Mouse (Mus musculus) lung, postnatal 10 days (tissue): ENCODE data around the gene Cwc22.

Source experiments
- DNase-seq: peaks from one replicate; pipeline ENCODE4 v3.0.0; 2021

The Cwc22 gene

GRCm38 (mm10) chr2:77969956-77970355, 23.8 kb upstream of the Cwc22 start:
- no peak for DNase-seq

GRCm38 (mm10) chr2:77962450-77963193, 16.4 kb upstream of the Cwc22 start:
- DNase-seq = no peak

GRCm38 (mm10) chr2:77961256-77961655, 15.1 kb upstream of the Cwc22 start:
- no peak for DNase-seq

GRCm38 (mm10) chr2:77960711-77961110, 14.5 kb upstream of the Cwc22 start:
- no peak for DNase-seq

GRCm38 (mm10) chr2:77959341-77959740, 13.2 kb upstream of the Cwc22 start:
- DNase-seq = no peak

- DNase-seq = no peak
These were observed 5.3 kb upstream of the Cwc22 start for GRCm38 (mm10) chr2:77951415-77951913.

GRCm38 (mm10) chr2:77950111-77950510, 3.9 kb upstream of the Cwc22 start:
- DNase-seq = no peak

- no peak for DNase-seq
These were observed 3.3 kb upstream of the Cwc22 start for GRCm38 (mm10) chr2:77949521-77949920.

GRCm38 (mm10) chr2:77948921-77949320, 2.7 kb upstream of the Cwc22 start:
- DNase-seq = no peak

GRCm38 (mm10) chr2:77948126-77948525, 2.0 kb upstream of the Cwc22 start:
- no peak for DNase-seq

- no peak for DNase-seq
These were observed 1.1 kb upstream of the Cwc22 start for GRCm38 (mm10) chr2:77947161-77947870.

GRCm38 (mm10) chr2:77944860-77945595, 1.1 kb downstream of the Cwc22 start:
- DNase-seq = no peak

GRCm38 (mm10) chr2:77944281-77944680, 1.9 kb downstream of the Cwc22 start:
- DNase-seq = no peak

GRCm38 (mm10) chr2:77941944-77942343, 4.2 kb downstream of the Cwc22 start:
- DNase-seq = no peak

GRCm38 (mm10) chr2:77938317-77938716, 7.9 kb downstream of the Cwc22 start:
- DNase-seq = no peak

GRCm38 (mm10) chr2:77937818-77938217, 8.4 kb downstream of the Cwc22 start:
- no peak for DNase-seq

GRCm38 (mm10) chr2:77934138-77934537, 12.0 kb downstream of the Cwc22 start:
- no peak for DNase-seq

GRCm38 (mm10) chr2:77933630-77934029, 12.5 kb downstream of the Cwc22 start:
- DNase-seq = no peak

GRCm38 (mm10) chr2:77931958-77932357, 14.2 kb downstream of the Cwc22 start:
- no peak for DNase-seq

GRCm38 (mm10) chr2:77928352-77928751, 17.8 kb downstream of the Cwc22 start:
- no peak for DNase-seq

GRCm38 (mm10) chr2:77926468-77926867, 19.7 kb downstream of the Cwc22 start:
- no peak for DNase-seq

- no peak for DNase-seq
These were observed 20.2 kb downstream of the Cwc22 start for GRCm38 (mm10) chr2:77925997-77926396.

GRCm38 (mm10) chr2:77925187-77925924, 20.8 kb downstream of the Cwc22 start:
- DNase-seq = no peak
